Mouse (Mus musculus) testis, adult 2 months (tissue): Measurements from ENCODE around the gene Txlna. TPM values are rescaled to one million over a fixed set of nuclear protein-coding genes. Genes with fewer than 3 reads are reported as not detected.

Source experiments
- H3K27ac ChIP-seq: fragments of 200-500 bp; 2 replicates; pipeline ENCODE4 v1.5.1; 2012; ENCODE audit warnings: low read depth, low read length; ENCODE audit not compliant: control insufficient read depth, insufficient read depth
- H3K27me3 ChIP-seq: fragments of 200-500 bp; 2 replicates; pipeline ENCODE4 v1.6.1; 2012; ENCODE audit warnings: mild to moderate bottlenecking, low read length, moderate library complexity; ENCODE audit not compliant: control insufficient read depth, insufficient read depth
- H3K36me3 ChIP-seq: fragments of 200-500 bp; 2 replicates; pipeline ENCODE4 v1.6.1; 2012; ENCODE audit warnings: mild to moderate bottlenecking, low read length; ENCODE audit not compliant: control insufficient read depth, insufficient read depth
- H3K4me1 ChIP-seq: fragments of 200-500 bp; 2 replicates; pipeline ENCODE4 v1.6.1; 2012; ENCODE audit warnings: low read length; ENCODE audit not compliant: control insufficient read depth, insufficient read depth
- H3K4me3 ChIP-seq: fragments of 200-500 bp; 2 replicates; pipeline ENCODE4 v1.5.1; 2012; ENCODE audit warnings: low read depth, mild to moderate bottlenecking, low read length, moderate library complexity, mixed read lengths; ENCODE audit not compliant: control insufficient read depth
- CTCF ChIP-seq: fragments of 200-500 bp; IDR thresholded peaks from 2 replicates; pipeline ENCODE4 v1.5.1; 2012; ENCODE audit warnings: low read depth, mild to moderate bottlenecking, inconsistent platforms, low read length, moderate library complexity; ENCODE audit not compliant: control insufficient read depth, insufficient read depth, insufficient replicate concordance
- POLR2A ChIP-seq: fragments of 200-500 bp; IDR thresholded peaks from 2 replicates; pipeline ENCODE4 v1.6.1; 2012; ENCODE audit warnings: low read depth, mild to moderate bottlenecking, inconsistent platforms, low read length, moderate library complexity; ENCODE audit not compliant: control insufficient read depth
- polyA plus RNA-seq: library from polyadenylated mRNA; depleted of rRNA; stranded (reverse); fragments of >200 nt; gene quantifications from 2 replicates; pipeline ENCODE4 v1.2.3, GENCODE M21; 2012

The Txlna gene
- polyA plus RNA-seq, 1 experiment: 15.3 TPM

DNA sequence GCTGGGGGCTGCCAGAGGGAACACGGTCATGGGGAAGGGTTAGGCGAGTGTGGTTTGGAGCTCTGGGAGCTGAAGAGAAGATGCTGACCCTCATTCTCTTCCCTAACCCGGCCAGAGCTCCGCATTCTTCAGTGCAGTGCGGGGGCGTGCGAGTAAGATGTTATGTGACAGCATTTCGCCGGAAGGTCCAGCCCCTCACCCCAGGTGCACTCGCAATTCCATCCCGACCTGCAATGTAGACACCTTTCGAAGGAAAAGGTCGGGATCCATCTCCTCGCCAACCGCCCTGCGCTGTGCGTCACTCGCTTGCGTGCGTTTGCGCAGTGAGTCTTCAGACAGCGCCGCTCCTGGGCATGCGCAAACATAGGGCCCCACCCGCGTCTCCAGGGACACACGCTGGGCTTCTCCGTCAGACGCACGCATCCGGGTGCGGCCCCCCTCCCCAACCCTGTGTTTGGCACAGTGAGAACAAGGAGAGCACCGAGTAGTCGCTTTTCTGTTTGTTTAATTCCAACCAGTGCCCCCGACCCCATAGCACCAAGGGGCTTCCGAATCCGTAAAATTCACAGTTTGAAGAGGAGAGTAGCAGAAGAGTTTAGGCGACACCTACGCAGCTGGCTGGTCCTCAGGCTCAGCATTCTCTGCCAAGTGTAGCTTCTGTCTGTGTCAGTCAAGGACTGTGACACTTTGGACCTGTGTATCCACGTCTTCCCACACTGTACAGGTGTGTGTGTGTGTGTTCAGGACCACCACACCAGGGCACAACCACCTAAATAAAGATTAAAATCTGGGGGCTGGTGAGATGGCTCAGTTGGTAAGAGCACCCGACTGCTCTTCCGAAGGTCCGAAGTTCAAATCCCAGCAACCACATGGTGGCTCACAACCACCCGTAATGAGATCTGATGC is 21.8 kb downstream of the Txlna start, which contains the start of gene Iqcc:
Iqcc (minus strand) TSS at position 314 of the 906 bp plus-strand sequence.
- peaks cover 23% of the 10 kb centered on the region for H3K4me1 ChIP-seq
- peak within 1 kb of the TSS; percentile 92 for H3K4me3 ChIP-seq
- no peaks in the 10 kb centered on the region; the same call in 1 of the 2 replicates for H3K36me3 ChIP-seq
- peak within 1 kb of the TSS; percentile 93 for H3K27ac ChIP-seq
- no peak for TF ChIP-seq CTCF
- peak; percentile 99 for TF ChIP-seq POLR2A
- H3K27me3 ChIP-seq: no peaks in the 10 kb centered on the region

DNA sequence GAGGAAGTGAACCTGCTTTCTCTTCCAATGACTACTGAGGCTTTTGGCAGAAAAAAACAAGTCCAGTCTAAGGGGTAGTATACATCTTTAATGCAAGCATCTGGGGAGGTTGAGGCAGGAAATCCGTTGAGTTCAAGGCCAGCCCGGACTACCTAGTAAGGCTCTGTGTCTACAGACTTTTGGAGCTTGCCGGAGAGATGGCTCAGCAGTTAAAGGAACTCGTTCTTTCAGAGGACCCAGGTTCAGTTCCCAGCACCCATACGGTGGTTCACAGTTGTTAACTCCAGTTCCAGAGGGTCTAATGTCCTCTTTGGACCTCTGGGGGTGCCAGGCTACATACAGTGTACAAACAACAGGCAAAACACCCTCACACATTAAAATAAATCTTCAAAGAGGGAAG is 22.8 kb downstream of the Txlna start:
- H3K36me3 ChIP-seq: no peaks in the 10 kb centered on the region; the same call in 1 of the 2 replicates
- no peak for TF ChIP-seq CTCF
- no peak for TF ChIP-seq POLR2A
- peak overlapping the region; percentile 92 for H3K4me3 ChIP-seq
- peak overlapping the region; percentile 93 for H3K27ac ChIP-seq
- peaks cover 20% of the 10 kb centered on the region for H3K4me1 ChIP-seq
- no peaks in the 10 kb centered on the region for H3K27me3 ChIP-seq

DNA sequence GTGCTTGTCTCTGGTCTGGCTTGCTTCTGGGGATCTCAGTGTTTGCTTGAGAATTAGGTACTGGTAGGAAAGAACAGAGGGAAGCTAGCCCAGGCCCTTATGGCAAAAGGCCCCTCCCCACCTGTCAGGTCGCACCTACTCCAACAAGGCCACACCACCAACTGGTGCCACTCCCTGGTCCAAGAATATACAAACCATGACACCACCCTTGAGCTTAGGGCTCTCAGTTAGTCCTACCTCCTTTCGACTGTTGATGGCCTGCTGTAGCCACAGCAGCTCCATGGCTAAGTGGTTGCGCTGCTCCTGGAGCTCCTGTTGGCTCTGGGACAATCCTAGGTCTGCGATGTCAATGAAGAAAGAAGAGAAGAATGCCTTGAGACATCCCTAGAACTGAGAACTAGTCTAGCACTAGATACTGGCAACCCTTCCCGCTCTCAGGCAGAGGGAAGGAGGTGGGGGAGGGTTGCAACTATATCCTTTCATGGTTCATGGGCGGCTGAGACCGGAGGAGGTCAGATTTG is 23.7 kb downstream of the Txlna start:
- TF ChIP-seq CTCF (no peak), POLR2A (no peak)
- H3K27me3 ChIP-seq: no peaks in the 10 kb centered on the region
- peaks cover 17% of the 10 kb centered on the region for H3K4me1 ChIP-seq
- no peaks in the 10 kb centered on the region; the same call in 1 of the 2 replicates for H3K36me3 ChIP-seq
- H3K4me3 ChIP-seq: peak overlapping the region; percentile 92
- no peak overlapping the region for H3K27ac ChIP-seq

DNA sequence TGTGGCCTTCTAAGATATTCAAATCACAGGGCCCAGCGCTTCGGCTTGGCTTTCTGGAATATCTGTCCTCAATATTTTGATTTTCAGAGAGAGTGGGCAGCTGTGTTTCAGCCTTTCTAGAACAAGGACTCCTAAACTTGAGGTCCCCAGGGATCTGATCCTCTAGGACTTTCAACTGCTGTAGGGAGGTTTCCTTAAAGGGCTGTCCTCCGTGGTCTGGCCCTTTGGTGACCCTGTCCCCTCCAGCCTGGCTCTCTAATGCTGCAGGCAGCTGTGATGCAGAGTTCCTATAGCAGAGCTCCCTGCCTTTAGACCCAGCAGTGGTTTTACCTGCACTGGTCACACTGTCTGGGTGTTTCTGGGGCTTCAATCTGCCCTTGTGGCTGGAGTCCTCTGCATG is 24.2 kb downstream of the Txlna start:
- Histone ChIP-seq H3K27me3 (no peaks in the 10 kb centered on the region), H3K4me1 (peaks cover 17% of the 10 kb centered on the region), H3K36me3 (no peaks in the 10 kb centered on the region; the same call in 1 of the 2 replicates), H3K4me3 (no peak overlapping the region), H3K27ac (no peak overlapping the region)
- no peak for TF ChIP-seq POLR2A
- TF ChIP-seq CTCF: no peak

DNA sequence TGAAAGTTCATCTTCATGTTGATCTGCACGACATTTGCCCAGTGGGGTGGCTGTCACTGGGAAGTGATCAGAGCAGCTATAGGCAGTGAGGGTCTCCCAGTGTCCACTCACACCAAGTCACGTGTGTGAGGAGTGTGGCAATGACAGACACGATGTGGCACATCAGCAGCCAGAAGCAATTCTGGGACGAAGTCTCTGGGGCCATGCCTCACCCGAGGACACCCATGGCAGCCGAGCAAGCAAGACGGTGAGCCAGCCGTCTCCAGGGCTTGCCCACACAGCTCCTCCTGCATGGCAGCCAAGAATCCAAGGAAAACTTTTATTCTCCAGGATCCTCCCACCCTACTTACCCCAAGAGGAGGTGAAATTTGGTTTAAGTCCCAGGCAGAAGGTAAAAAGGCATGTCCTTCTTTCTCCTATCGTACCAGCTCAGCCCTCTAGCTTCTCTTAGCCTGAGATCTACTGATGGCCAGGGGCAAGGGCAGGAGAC is 25.0 kb downstream of the Txlna start:
- no peaks in the 10 kb centered on the region; the same call in 1 of the 2 replicates for H3K36me3 ChIP-seq
- H3K4me1 ChIP-seq: peaks cover 16% of the 10 kb centered on the region
- no peaks in the 10 kb centered on the region for H3K27me3 ChIP-seq
- H3K27ac ChIP-seq: no peak overlapping the region
- H3K4me3 ChIP-seq: no peak overlapping the region
- TF ChIP-seq POLR2A (no peak), CTCF (no peak)

DNA sequence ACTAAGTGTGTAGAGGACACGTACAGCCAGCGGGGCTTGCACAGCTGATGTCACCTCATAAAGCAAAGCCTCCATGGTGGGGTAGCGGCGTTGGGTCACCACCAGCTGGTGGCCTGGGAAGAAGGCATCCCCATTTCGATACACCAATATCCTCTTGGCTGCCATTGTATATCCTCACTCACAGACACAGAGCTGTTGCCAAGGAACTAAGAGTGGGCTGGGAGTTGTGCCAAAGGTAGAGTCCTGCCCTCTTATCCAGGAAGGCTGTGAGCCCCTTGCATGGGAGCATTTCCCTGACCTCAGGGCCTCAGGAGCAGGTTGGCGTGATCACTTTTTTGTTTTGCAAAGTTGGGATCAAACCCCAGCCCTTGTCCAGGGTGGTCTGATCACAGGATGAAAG is 26.8 kb downstream of the Txlna start, which contains the start of gene Dcdc2b:
Dcdc2b (minus strand) TSS at position 165 of the 400 bp plus-strand sequence.
- Histone ChIP-seq H3K27ac (no peak within 1 kb of the TSS), H3K36me3 (no peaks in the 10 kb centered on the region; the same call in 1 of the 2 replicates), H3K27me3 (no peaks in the 10 kb centered on the region), H3K4me3 (no peak within 1 kb of the TSS), H3K4me1 (peaks cover 12% of the 10 kb centered on the region; the same call in 1 of the 2 replicates)
- TF ChIP-seq CTCF (no peak), POLR2A (no peak)

DNA sequence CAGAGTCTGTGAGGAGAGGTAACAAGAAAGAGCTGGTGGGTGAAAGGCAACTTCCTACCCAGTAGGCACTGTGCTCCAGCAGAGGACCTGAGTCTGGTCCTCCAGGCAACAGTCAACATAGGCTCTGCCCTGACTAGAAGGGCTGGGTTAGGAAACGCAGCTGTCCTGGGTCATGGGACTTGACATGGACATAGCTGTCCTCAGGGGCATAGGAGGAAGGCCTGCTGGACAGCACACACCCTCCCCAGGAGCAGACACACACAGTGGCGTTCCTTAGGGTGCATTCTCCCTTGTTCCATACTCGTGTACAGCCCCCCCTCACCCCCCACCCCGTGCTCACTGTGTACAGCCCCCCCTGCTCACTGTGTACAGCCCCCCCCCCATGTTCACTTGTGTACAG is 30.4 kb downstream of the Txlna start:
- H3K27me3 ChIP-seq: no peaks in the 10 kb centered on the region
- TF ChIP-seq CTCF (no peak), POLR2A (no peak; the same call in 1 of the 2 replicates)
- no peaks in the 10 kb centered on the region for H3K4me1 ChIP-seq
- no peak overlapping the region for H3K4me3 ChIP-seq
- no peaks in the 10 kb centered on the region; the same call in 1 of the 2 replicates for H3K36me3 ChIP-seq
- no peak overlapping the region for H3K27ac ChIP-seq
